Mouse (Mus musculus) brown adipose tissue, adult 24 weeks (tissue): ENCODE data around the gene Rgn. TPM values are rescaled to one million over a fixed set of nuclear protein-coding genes. Genes with fewer than 3 reads are reported as not detected.

ENCODE experiments used
- H3K27ac ChIP-seq: fragments of 200-500 bp; replicated peaks from 2 replicates; pipeline ENCODE4 v1.5.1; 2012; ENCODE audit warnings: low read depth, mild to moderate bottlenecking, low read length
- H3K4me1 ChIP-seq: fragments of 200-500 bp; 2 replicates; pipeline ENCODE4 v1.6.1; 2012; ENCODE audit warnings: low read length, mixed read lengths; ENCODE audit not compliant: control insufficient read depth, insufficient read depth, insufficient read length
- H3K4me3 ChIP-seq: fragments of 200-500 bp; 2 replicates; pipeline ENCODE4 v1.5.1; 2012; ENCODE audit warnings: low read depth, mild to moderate bottlenecking, low read length, moderate library complexity; ENCODE audit not compliant: insufficient read depth
- polyA plus RNA-seq: library from polyadenylated mRNA; stranded (reverse); fragments of >200 nt; gene quantifications from 2 replicates; pipeline ENCODE4 v1.2.4, GENCODE M21; 2012; ENCODE audit not compliant: missing spikeins, insufficient read depth, insufficient read length

Gene Rgn
- not detected in 2 replicates for polyA plus RNA-seq

- Histone ChIP-seq H3K4me3 (no peak within 1 kb of the TSS), H3K27ac (no peak within 1 kb of the TSS), H3K4me1 (no peaks in the 10 kb centered on the region)
Observed at GRCm38 (mm10) chrX:20549532-20549931, at the start of gene Rgn. Rgn (plus strand) TSS chrX:20549787.

DNA sequence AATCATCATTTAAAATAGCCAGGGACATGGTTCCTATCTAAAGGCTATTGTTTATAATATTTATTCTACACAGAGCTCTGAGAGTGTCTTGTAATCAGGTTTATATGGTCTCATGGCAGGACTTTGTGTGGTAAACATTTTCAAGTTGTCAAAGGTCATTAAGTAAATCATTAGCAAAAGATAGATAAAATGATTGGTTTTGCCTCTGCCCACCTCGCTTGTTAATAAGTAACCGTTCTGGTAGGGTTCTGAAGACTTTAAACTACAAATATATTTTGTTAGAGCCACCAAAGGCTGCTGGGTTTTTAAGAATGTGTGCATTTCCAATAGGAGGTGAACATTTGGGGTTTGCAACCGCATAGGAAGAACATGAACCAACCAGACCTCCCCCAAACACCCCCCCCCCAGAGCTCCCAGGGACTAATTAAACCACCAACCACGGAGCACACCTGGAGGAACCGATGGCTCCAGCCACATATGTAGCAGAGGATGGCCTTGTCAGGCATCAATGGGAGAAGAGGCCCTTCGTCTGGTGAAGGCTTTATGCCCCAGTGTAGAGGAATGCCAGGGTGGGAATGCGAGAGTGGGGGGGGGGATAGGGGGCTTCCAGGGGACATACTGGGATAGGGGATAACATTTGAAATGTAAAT is 29.2 kb upstream of the Rgn start:
- Histone ChIP-seq H3K4me3 (no peak overlapping the region), H3K27ac (no peak overlapping the region), H3K4me1 (no peaks in the 10 kb centered on the region)

GRCm38 (mm10) chrX:20521578-20521977 is 28.0 kb upstream of the Rgn start:
- no peaks in the 10 kb centered on the region for H3K4me1 ChIP-seq
- H3K4me3 ChIP-seq = no peak overlapping the region
- no peak overlapping the region for H3K27ac ChIP-seq

- Histone ChIP-seq H3K4me3 (no peak overlapping the region), H3K27ac (no peak overlapping the region), H3K4me1 (no peaks in the 10 kb centered on the region)
Observed at GRCm38 (mm10) chrX:20532621-20533020, 17.0 kb upstream of the Rgn start.

DNA sequence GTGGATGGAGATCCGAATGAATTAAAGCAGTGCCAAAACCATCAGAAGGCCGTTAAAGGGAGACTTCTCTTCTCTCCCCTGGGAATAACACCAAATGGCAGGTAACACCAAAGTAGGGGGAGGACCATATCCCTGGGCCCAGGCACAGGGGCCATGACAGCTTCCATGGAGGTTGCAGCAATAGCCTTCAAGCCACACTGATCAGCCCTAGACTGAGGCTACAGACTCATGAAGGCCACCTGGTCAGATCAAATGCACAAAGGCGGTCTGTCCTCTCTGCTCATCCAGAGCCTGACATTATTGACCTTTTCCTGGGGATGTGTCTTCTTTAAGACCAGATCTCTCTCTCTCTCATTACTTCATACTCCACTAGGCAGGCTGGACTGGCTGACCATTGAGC is 5.7 kb upstream of the Rgn start:
- Histone ChIP-seq H3K27ac (no peak overlapping the region), H3K4me3 (no peak overlapping the region), H3K4me1 (no peaks in the 10 kb centered on the region)

GRCm38 (mm10) chrX:20547609-20548008 is 2.0 kb upstream of the Rgn start:
- Histone ChIP-seq H3K4me1 (no peaks in the 10 kb centered on the region), H3K4me3 (no peak overlapping the region), H3K27ac (no peak overlapping the region)

- no peaks in the 10 kb centered on the region for H3K4me1 ChIP-seq
- no peak overlapping the region for H3K27ac ChIP-seq
- H3K4me3 ChIP-seq = peak overlapping the region; percentile 56
Observed at GRCm38 (mm10) chrX:20548011-20548879, 1.3 kb upstream of the Rgn start.

GRCm38 (mm10) chrX:20548880-20549440 is 627 bp upstream of the Rgn start:
- Histone ChIP-seq H3K4me1 (no peaks in the 10 kb centered on the region), H3K27ac (no peak overlapping the region), H3K4me3 (no peak overlapping the region)

DNA sequence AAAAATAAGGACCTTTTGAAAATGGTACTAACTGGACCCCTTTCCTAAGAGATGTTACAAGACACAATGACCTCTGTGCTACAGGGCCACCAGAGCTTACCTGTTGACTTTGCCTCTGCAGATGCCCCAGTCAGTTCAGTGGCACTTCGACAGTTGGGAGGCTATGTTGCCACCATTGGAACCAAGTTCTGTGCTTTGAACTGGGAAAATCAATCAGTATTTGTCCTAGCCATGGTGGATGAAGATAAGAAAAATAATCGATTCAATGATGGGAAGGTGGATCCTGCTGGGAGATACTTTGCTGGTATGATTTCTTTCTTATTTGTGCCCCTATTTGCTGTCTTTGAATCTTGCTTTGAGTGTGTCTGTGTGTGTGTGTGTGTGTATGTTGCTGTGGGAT is 2.6 kb downstream of the Rgn start:
- no peaks in the 10 kb centered on the region for H3K4me1 ChIP-seq
- no peak overlapping the region for H3K27ac ChIP-seq
- H3K4me3 ChIP-seq = no peak overlapping the region

DNA sequence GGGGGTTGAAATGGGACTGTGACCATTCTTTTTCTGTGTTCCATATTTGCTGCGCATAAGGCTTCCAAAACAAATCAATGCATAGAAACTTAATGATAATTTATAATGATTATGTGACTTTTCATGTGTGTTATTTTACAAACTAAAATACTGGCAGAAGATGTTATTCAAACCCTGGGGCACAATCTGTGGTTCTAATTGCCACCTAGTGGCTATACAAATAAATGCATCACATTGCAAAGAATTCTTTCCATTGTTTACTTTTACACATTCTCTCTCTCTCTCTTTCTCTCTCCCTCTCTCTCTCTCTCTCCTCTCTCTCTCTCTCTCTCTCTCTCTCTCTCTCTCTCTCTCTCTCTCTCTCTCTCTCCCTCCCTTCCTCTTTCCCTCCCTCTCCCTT is 12.3 kb downstream of the Rgn start:
- H3K27ac ChIP-seq = no peak overlapping the region
- H3K4me1 ChIP-seq = no peaks in the 10 kb centered on the region
- no peak overlapping the region for H3K4me3 ChIP-seq

DNA sequence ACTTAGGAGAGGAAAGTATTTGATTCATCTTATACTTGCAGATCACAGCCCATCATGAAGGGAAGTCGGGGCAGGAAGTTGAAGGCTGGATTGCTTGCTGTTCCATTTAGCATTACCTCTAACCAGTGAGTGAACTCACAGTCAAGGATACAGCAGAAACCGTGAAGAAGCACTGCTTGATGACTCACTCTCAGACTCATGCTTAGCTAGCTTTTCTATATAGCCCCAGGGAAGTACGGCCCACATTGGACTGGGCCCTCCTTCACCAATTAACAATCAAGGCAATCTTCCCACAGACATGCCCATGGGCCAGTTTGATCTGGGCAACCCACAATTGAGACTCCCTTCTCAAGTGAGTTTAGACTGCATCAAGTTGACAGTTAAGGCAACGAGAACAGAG is 14.4 kb downstream of the Rgn start:
- no peak overlapping the region for H3K27ac ChIP-seq
- H3K4me3 ChIP-seq = no peak overlapping the region
- H3K4me1 ChIP-seq = no peaks in the 10 kb centered on the region

GRCm38 (mm10) chrX:20571024-20571423 is 21.4 kb downstream of the Rgn start:
- no peak overlapping the region for H3K4me3 ChIP-seq
- peak overlapping the region; percentile 73 for H3K27ac ChIP-seq
- peaks cover 3% of the 10 kb centered on the region for H3K4me1 ChIP-seq

DNA sequence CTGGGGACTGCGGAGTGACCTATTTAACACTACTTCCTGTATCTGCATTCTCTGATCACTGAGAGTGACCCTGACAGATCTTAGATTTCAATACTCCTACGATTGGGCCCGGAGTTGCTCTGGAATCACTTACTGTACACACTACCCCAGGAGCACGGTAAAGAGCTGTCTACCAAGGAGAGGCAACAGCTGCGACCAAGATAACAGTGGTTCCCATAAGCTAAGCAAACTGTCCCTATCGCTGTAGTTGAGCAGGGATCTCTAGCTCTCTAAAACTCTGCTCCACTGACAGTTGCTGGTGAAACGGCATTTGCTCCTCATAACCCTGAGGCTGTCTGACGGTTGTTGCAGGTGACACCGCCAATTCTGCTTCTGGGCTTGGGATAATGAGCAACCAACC is 23.1 kb downstream of the Rgn start:
- Histone ChIP-seq H3K4me3 (no peak overlapping the region), H3K27ac (no peak overlapping the region), H3K4me1 (peaks cover 3% of the 10 kb centered on the region)

DNA sequence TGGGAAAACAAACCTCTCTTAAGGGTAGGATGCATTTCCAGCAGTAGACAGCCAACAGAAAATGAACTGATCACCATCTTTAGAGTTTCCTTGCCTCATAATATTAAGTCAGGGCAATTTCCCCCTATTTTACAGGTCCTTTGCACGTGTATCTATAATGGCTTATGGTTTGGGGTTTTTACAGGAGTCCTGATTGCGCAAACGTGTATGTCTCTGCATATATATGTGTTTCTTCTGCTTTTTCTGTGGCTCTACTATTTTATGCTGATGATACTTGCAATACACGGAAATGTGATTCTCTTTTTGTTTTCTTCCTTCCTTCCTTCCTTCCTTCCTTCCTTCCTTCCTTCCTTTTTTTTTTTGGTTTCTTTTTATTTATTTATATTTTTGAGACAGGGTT is 24.3 kb downstream of the Rgn start:
- H3K4me1 ChIP-seq = peaks cover 3% of the 10 kb centered on the region
- no peak overlapping the region for H3K27ac ChIP-seq
- H3K4me3 ChIP-seq = no peak overlapping the region

- H3K4me3 ChIP-seq = no peak overlapping the region
Observed at GRCm38 (mm10) chrX:20587968-20588367, 38.4 kb downstream of the Rgn start.

More at GRCm38 (mm10) chrX:20587968-20588367, 38.4 kb downstream of the Rgn start:
- Histone ChIP-seq H3K4me1 (no peaks in the 10 kb centered on the region), H3K27ac (no peak overlapping the region)
